Mouse (Mus musculus) MEL (cell line): ENCODE measurements around the gene Sec11a. TPM values are rescaled to one million over a fixed set of nuclear protein-coding genes. Genes with fewer than 3 reads are reported as not detected.

ENCODE experiments used
- DNase-seq: peaks from one replicate; pipeline ENCODE4 v3.0.0; 2011; ENCODE audit warnings: low read depth, low spot score
- H3K27ac ChIP-seq: 2 replicates; pipeline ENCODE4 v1.5.1; 2012; ENCODE audit warnings: low read depth, mild to moderate bottlenecking, control low read depth, low read length, moderate library complexity; ENCODE audit not compliant: control insufficient read depth
- H3K27me3 ChIP-seq, 2 experiments: fragments of 150-350 bp in 1 of 2; sonication (generic) in 1 of 2; 2 replicates each; pipeline ENCODE4 v1.6.1; 2012; ENCODE audit warnings: low read length in 2 of 2, mild to moderate bottlenecking in 2 of 2, improper control_type of control experiment in 1 of 2, moderate library complexity in 1 of 2; ENCODE audit not compliant: insufficient read depth in 2 of 2, control insufficient read depth in 1 of 2
- H3K36me3 ChIP-seq, 2 experiments: 2 replicates each; pipeline ENCODE4 v1.6.1; 2012 to 2014; ENCODE audit warnings: low read length in 2 of 2, improper control_type of control experiment in 1 of 2, inconsistent platforms in 1 of 2, mild to moderate bottlenecking in 1 of 2; ENCODE audit not compliant: insufficient read depth in 2 of 2, control insufficient read depth in 1 of 2
- H3K4me1 ChIP-seq, 2 experiments: fragments of 150-350 bp in 1 of 2; sonication (generic) in 1 of 2; 2 replicates each; pipeline ENCODE4 v1.6.1; 2012; ENCODE audit warnings: low read length in 2 of 2, improper control_type of control experiment in 1 of 2, mild to moderate bottlenecking in 1 of 2; ENCODE audit not compliant: insufficient read depth in 2 of 2, control insufficient read depth in 1 of 2
- H3K4me3 ChIP-seq, 2 experiments: fragments of 150-350 bp in 1 of 2; sonication (generic) in 1 of 2; 2 replicates each; pipeline ENCODE4 v1.5.1; 2012; ENCODE audit warnings: low read depth in 2 of 2, low read length in 2 of 2, mild to moderate bottlenecking in 2 of 2, moderate library complexity in 2 of 2, control low read depth in 1 of 2, improper control_type of control experiment in 1 of 2; ENCODE audit not compliant: control insufficient read depth in 1 of 2, insufficient read depth in 1 of 2
- H3K79me2 ChIP-seq: 2 replicates; pipeline ENCODE4 v1.6.1; 2012; ENCODE audit warnings: mild to moderate bottlenecking, low read length, moderate library complexity; ENCODE audit not compliant: control insufficient read depth, poor library complexity, insufficient read depth
- H3K9ac ChIP-seq: 2 replicates; pipeline ENCODE4 v1.6.1; 2012; ENCODE audit warnings: low read depth, mild to moderate bottlenecking, control low read depth, low read length, moderate library complexity; ENCODE audit not compliant: control insufficient read depth, poor library complexity, severe bottlenecking
- H3K9me3 ChIP-seq: fragments of 150-350 bp; sonication (generic); replicated peaks from 2 replicates; pipeline ENCODE4 v1.6.1; 2012; ENCODE audit warnings: mild to moderate bottlenecking, low read length, improper control_type of control experiment, moderate library complexity; ENCODE audit not compliant: insufficient read depth
- BHLHE40 ChIP-seq: IDR thresholded peaks from 2 replicates; pipeline ENCODE4 v1.6.1; 2012; ENCODE audit warnings: low read depth, mild to moderate bottlenecking, inconsistent platforms, low read length, improper control_type of control experiment, borderline replicate concordance
- EP300 ChIP-seq, 2 experiments: IDR thresholded peaks; 2 replicates each; pipeline ENCODE4 v1.6.1; 2011; ENCODE audit warnings: improper control_type of control experiment in 2 of 2, low read length in 2 of 2, low read depth in 1 of 2, mild to moderate bottlenecking in 1 of 2
- ETS1 ChIP-seq: IDR thresholded peaks from 2 replicates; pipeline ENCODE4 v1.6.1; 2012; ENCODE audit warnings: low read depth, mild to moderate bottlenecking, inconsistent platforms, low read length, improper control_type of control experiment, moderate library complexity
- GABPA ChIP-seq: IDR thresholded peaks from 2 replicates; pipeline ENCODE4 v1.6.1; 2012; ENCODE audit warnings: low read depth, mild to moderate bottlenecking, inconsistent platforms, low read length, improper control_type of control experiment, moderate library complexity
- GATA1 ChIP-seq: IDR thresholded peaks from 2 replicates; pipeline ENCODE4 v1.6.1; 2011; ENCODE audit warnings: low read depth, low read length, improper control_type of control experiment
- JUND ChIP-seq: IDR thresholded peaks from 2 replicates; pipeline ENCODE4 v1.6.1; 2011; ENCODE audit warnings: low read depth, mild to moderate bottlenecking, improper control_type of control experiment, low read length
- MAFK ChIP-seq: IDR thresholded peaks from 2 replicates; pipeline ENCODE4 v1.6.1; 2011; ENCODE audit warnings: low read depth, mild to moderate bottlenecking, low read length, improper control_type of control experiment, borderline replicate concordance
- MAZ ChIP-seq: IDR thresholded peaks from 2 replicates; pipeline ENCODE4 v1.6.1; 2012; ENCODE audit warnings: low read depth, mild to moderate bottlenecking, inconsistent platforms, low read length, improper control_type of control experiment
- MXI1 ChIP-seq: IDR thresholded peaks from 2 replicates; pipeline ENCODE4 v1.6.1; 2011; ENCODE audit warnings: mild to moderate bottlenecking, low read depth, low read length, improper control_type of control experiment
- MYB ChIP-seq: IDR thresholded peaks from 2 replicates; pipeline ENCODE4 v1.6.1; 2011; ENCODE audit warnings: mild to moderate bottlenecking, low read depth, low read length, improper control_type of control experiment
- MYC ChIP-seq: IDR thresholded peaks from 2 replicates; pipeline ENCODE4 v1.6.1; 2011; ENCODE audit warnings: low read depth, mild to moderate bottlenecking, low read length, improper control_type of control experiment, moderate library complexity
- POLR2A ChIP-seq, 2 experiments: IDR thresholded peaks; 2 replicates each; pipeline ENCODE4 v1.6.1; 2011 to 2012; ENCODE audit warnings: low read length in 2 of 2, mild to moderate bottlenecking in 2 of 2, control low read depth in 1 of 2, improper control_type of control experiment in 1 of 2, low read depth in 1 of 2, moderate library complexity in 1 of 2; ENCODE audit not compliant: control insufficient read depth in 1 of 2, insufficient read depth in 1 of 2, poor library complexity in 1 of 2
- POLR2AphosphoS2 ChIP-seq: IDR thresholded peaks from 2 replicates; pipeline ENCODE4 v1.6.1; 2011; ENCODE audit warnings: low read length, improper control_type of control experiment
- POLR2AphosphoS5 ChIP-seq: IDR thresholded peaks from 2 replicates; pipeline ENCODE4 v1.6.1; 2012; ENCODE audit warnings: low read depth, borderline replicate concordance, mild to moderate bottlenecking, inconsistent platforms, low read length, moderate library complexity, mixed read lengths
- RCOR1 ChIP-seq: IDR thresholded peaks from 2 replicates; pipeline ENCODE4 v1.6.1; 2012; ENCODE audit warnings: low read depth, mild to moderate bottlenecking, inconsistent platforms, low read length, improper control_type of control experiment
- SIN3A ChIP-seq: IDR thresholded peaks from 2 replicates; pipeline ENCODE4 v1.6.1; 2012; ENCODE audit warnings: low read length, improper control_type of control experiment, inconsistent platforms
- SMC3 ChIP-seq: IDR thresholded peaks from 2 replicates; pipeline ENCODE4 v1.6.1; 2011; ENCODE audit warnings: low read depth, low read length, improper control_type of control experiment
- TAL1 ChIP-seq: IDR thresholded peaks from 2 replicates; pipeline ENCODE4 v1.6.1; 2012; ENCODE audit warnings: mild to moderate bottlenecking, inconsistent platforms, low read length, moderate library complexity, mixed read lengths
- TBP ChIP-seq: IDR thresholded peaks from 2 replicates; pipeline ENCODE4 v1.8.0; 2011; ENCODE audit warnings: low read depth, low read length, improper control_type of control experiment
- UBTF ChIP-seq: IDR thresholded peaks from 2 replicates; pipeline ENCODE4 v1.6.1; 2012; ENCODE audit warnings: low read depth, mild to moderate bottlenecking, inconsistent platforms, low read length, improper control_type of control experiment, moderate library complexity, borderline replicate concordance; ENCODE audit not compliant: insufficient read depth
- USF1 ChIP-seq: IDR thresholded peaks from 2 replicates; pipeline ENCODE4 v1.6.1; 2014; ENCODE audit warnings: low read depth, mild to moderate bottlenecking, inconsistent platforms, low read length, improper control_type of control experiment, moderate library complexity
- USF2 ChIP-seq, 2 experiments: IDR thresholded peaks; 2 replicates each; pipeline ENCODE4 v1.6.1; 2011 to 2012; ENCODE audit warnings: improper control_type of control experiment in 2 of 2, low read length in 2 of 2, borderline replicate concordance in 1 of 2, inconsistent platforms in 1 of 2, low read depth in 1 of 2, mild to moderate bottlenecking in 1 of 2; ENCODE audit not compliant: insufficient read depth in 1 of 2
- ZC3H11A ChIP-seq: IDR thresholded peaks from 2 replicates; pipeline ENCODE4 v1.6.1; 2012; ENCODE audit warnings: low read depth, mild to moderate bottlenecking, inconsistent platforms, low read length, improper control_type of control experiment
- ZKSCAN1 ChIP-seq: IDR thresholded peaks from 2 replicates; pipeline ENCODE4 v1.6.1; 2012; ENCODE audit warnings: low read depth, mild to moderate bottlenecking, inconsistent platforms, low read length, improper control_type of control experiment, moderate library complexity
- ZNF384 ChIP-seq: IDR thresholded peaks from 2 replicates; pipeline ENCODE4 v1.6.1; 2012; ENCODE audit warnings: low read depth, mild to moderate bottlenecking, inconsistent platforms, low read length, improper control_type of control experiment
- polyA plus RNA-seq, 2 experiments: library from polyadenylated mRNA; stranded (reverse) in 1 of 2; unstranded in 1 of 2; fragments of >175 nt in 1 of 2; fragments of >200 nt in 1 of 2; gene quantifications; 2 replicates each; pipeline versions ENCODE4 v1.2.1 to v1.2.4; 2012; ENCODE audit warnings: low replicate concordance in 2 of 2, low read depth in 1 of 2; ENCODE audit not compliant: insufficient read length in 2 of 2, insufficient read depth in 1 of 2, missing spikeins in 1 of 2
- total RNA-seq: library from RNA; depleted of rRNA; stranded (reverse); fragments of 300-350 nt; gene quantifications from 2 replicates; pipeline ENCODE4 v1.2.3, GENCODE M21; 2012

Sec11a gene
- total and polyA plus RNA-seq, 3 experiments: 114 to 144 TPM; not detected in 1

GRCm38 (mm10) chr7:80954251-80954650, 6.7 kb upstream of the Sec11a start:
- H3K36me3 ChIP-seq: peaks cover 0 to 3% of the 10 kb centered on the region in 2 experiments; a peak in 2 of 4 replicates
- no peak overlapping the region for H3K4me3 ChIP-seq
- H3K4me1 ChIP-seq: peaks cover 0 to 2% of the 10 kb centered on the region in 2 experiments; a peak in 1 of 4 replicates
- no peaks in the 10 kb centered on the region for H3K79me2 ChIP-seq
- no peak overlapping the region for H3K9ac ChIP-seq
- DNase-seq: no peak
- H3K9me3 ChIP-seq: no peaks in the 10 kb centered on the region
- H3K27me3 ChIP-seq: 0 out of 4 replicates have a peak, but pooled peaks cover 0 to 3% of the 10 kb centered on the region in 2 experiments
- TF ChIP-seq ZC3H11A (no peak), SIN3A (no peak), ZKSCAN1 (no peak), POLR2AphosphoS2 (no peak), SMC3 (no peak), JUND (no peak), USF1 (no peak), ETS1 (no peak), RCOR1 (no peak), UBTF (no peak), MYC (no peak), POLR2AphosphoS5 (no peak), MYB (no peak), ZNF384 (no peak), TAL1 (no peak), MAFK (no peak), EP300 (IDR thresholded peaks at IDR 0.05; ENCODE audit: low read depth in 1 of 2, low read length in 2 of 2) (no peak), USF2 (IDR thresholded peaks at IDR 0.05; ENCODE audit: borderline replicate concordance in 1 of 2, insufficient read depth in 1 of 2, low read depth in 1 of 2, low read length in 2 of 2) (no peak), BHLHE40 (no peak)
- no peak overlapping the region for H3K27ac ChIP-seq

DNA sequence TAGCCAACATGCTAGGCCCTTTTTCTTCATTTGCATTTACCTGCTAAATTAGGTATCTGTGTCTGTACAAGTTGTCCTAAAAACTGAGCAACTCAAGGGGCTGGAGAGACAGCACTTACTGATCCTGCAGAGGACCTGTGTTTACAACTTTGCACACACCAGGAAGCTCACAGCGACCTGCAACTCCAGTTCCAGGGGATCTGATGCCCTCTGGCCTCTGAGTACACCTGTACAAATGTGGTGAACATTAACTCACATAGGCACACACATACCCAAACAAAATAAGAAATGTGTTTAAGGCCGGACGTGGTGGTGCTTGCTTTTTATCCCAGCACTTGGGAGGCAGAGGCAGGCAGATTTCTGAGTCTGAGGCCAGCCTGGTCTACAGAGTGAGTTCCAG, 4.6 kb upstream of the Sec11a start:
- no peak for DNase-seq
- Histone ChIP-seq H3K36me3 (peaks cover 0 to 8% of the 10 kb centered on the region in 2 experiments; a peak in 2 of 4 replicates), H3K79me2 (peaks cover 3% of the 10 kb centered on the region), H3K4me3 (no peak overlapping the region), H3K4me1 (peaks cover 0 to 2% of the 10 kb centered on the region in 2 experiments; a peak in 1 of 4 replicates), H3K9ac (no peak overlapping the region), H3K9me3 (no peaks in the 10 kb centered on the region), H3K27ac (no peak overlapping the region), H3K27me3 (0 out of 4 replicates have a peak, but pooled peaks cover 0 to 3% of the 10 kb centered on the region in 2 experiments)
- no peak for TF ChIP-seq MAZ
- TF ChIP-seq POLR2A (IDR thresholded peaks at IDR 0.05; ENCODE audit: control insufficient read depth in 1 of 2, insufficient read depth in 1 of 2, low read depth in 1 of 2, low read length in 2 of 2, poor library complexity in 1 of 2): no peak
- no peak for TF ChIP-seq SMC3
- no peak for TF ChIP-seq ZC3H11A
- TF ChIP-seq RCOR1: no peak
- no peak for TF ChIP-seq GATA1
- no peak for TF ChIP-seq TBP
- no peak for TF ChIP-seq MAFK
- TF ChIP-seq MXI1: no peak
- TF ChIP-seq GABPA: no peak
- no peak for TF ChIP-seq USF1
